Mouse (Mus musculus): ENCODE measurements around the gene Rhbdd1. TPM values are rescaled to one million over a fixed set of nuclear protein-coding genes. Genes with fewer than 3 reads are reported as not detected.

Rhbdd1 gene
- polyA plus RNA-seq, 1 experiment = 12.8 TPM

- H3K27me3 ChIP-seq (replicated peaks; ENCODE audit: control insufficient read depth, insufficient read depth, low read length) = no peaks in the 10 kb centered on the region
- no peaks in the 10 kb centered on the region for H3K4me1 ChIP-seq (ENCODE audit: control insufficient read depth, insufficient read depth, low read length)
- WGBS = 93% methylated on average over 9 of the region's 9 CpGs
- H3K36me3 ChIP-seq (ENCODE audit: control insufficient read depth, insufficient read depth, low read length) = no peaks in the 10 kb centered on the region
- no peak for TF ChIP-seq POLR2A (IDR thresholded peaks at IDR 0.05; ENCODE audit: low read depth, low read length)
- TF ChIP-seq CTCF (conservative IDR thresholded peaks at IDR 0.05; ENCODE audit: insufficient read depth, insufficient read length, low read depth, low read length) = no peak
- no peak overlapping the region for H3K27ac ChIP-seq (ENCODE audit: insufficient read depth, low read depth, low read length)
- DNase-seq = no peak
- H3K4me3 ChIP-seq (ENCODE audit: insufficient read depth, low read depth, low read length) = no peak overlapping the region
Observed at GRCm38 (mm10) chr1:82409271-82409670, 93.0 kb downstream of the Rhbdd1 start.

DNA sequence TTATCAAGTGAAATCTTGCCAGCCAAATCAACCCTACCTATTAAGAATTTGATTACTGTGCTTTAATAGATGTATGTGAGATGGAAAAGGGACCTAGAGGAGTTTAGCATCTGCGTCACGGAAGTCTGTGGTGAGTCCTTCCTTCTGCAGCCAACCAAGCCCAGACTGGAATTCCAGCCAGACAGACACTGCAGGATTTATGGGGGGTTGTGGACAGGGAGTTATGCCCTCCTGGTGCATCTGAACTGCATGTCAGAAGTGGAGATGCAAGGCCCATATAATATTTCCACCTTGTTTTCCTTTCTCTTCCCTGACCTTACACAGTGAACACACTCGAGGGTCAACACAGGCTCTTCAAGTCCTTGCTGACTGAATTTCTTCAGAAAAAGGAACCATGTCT lies 94.3 kb downstream of the Rhbdd1 start:
- DNase-seq = no peak
- no peak overlapping the region for H3K4me3 ChIP-seq (ENCODE audit: insufficient read depth, low read depth, low read length)
- no peaks in the 10 kb centered on the region for H3K27me3 ChIP-seq (replicated peaks; ENCODE audit: control insufficient read depth, insufficient read depth, low read length)
- no peaks in the 10 kb centered on the region for H3K36me3 ChIP-seq (ENCODE audit: control insufficient read depth, insufficient read depth, low read length)
- H3K4me1 ChIP-seq (ENCODE audit: control insufficient read depth, insufficient read depth, low read length) = no peaks in the 10 kb centered on the region
- TF ChIP-seq POLR2A (IDR thresholded peaks at IDR 0.05; ENCODE audit: low read depth, low read length) (no peak), CTCF (conservative IDR thresholded peaks at IDR 0.05; ENCODE audit: insufficient read depth, insufficient read length, low read depth, low read length) (no peak)
- WGBS = 59% methylated on average over 3 of the region's 3 CpGs
- H3K27ac ChIP-seq (ENCODE audit: insufficient read depth, low read depth, low read length) = no peak overlapping the region

- H3K4me3 ChIP-seq (ENCODE audit: insufficient read depth, low read depth, low read length) = no peak overlapping the region
- H3K4me1 ChIP-seq (ENCODE audit: control insufficient read depth, insufficient read depth, low read length) = no peaks in the 10 kb centered on the region
- no peak for DNase-seq
- no peak overlapping the region for H3K27ac ChIP-seq (ENCODE audit: insufficient read depth, low read depth, low read length)
- WGBS = 87% methylated on average over 5 of the region's 5 CpGs
- H3K36me3 ChIP-seq (ENCODE audit: control insufficient read depth, insufficient read depth, low read length) = no peaks in the 10 kb centered on the region
- TF ChIP-seq POLR2A (IDR thresholded peaks at IDR 0.05; ENCODE audit: low read depth, low read length) (no peak), CTCF (conservative IDR thresholded peaks at IDR 0.05; ENCODE audit: insufficient read depth, insufficient read length, low read depth, low read length) (no peak)
- H3K27me3 ChIP-seq (replicated peaks; ENCODE audit: control insufficient read depth, insufficient read depth, low read length) = no peaks in the 10 kb centered on the region
Observed at GRCm38 (mm10) chr1:82411521-82411920, 95.3 kb downstream of the Rhbdd1 start.

- Histone ChIP-seq H3K4me1 (ENCODE audit: control insufficient read depth, insufficient read depth, low read length) (no peaks in the 10 kb centered on the region), H3K27me3 (replicated peaks; ENCODE audit: control insufficient read depth, insufficient read depth, low read length) (no peaks in the 10 kb centered on the region), H3K27ac (ENCODE audit: insufficient read depth, low read depth, low read length) (no peak overlapping the region), H3K4me3 (ENCODE audit: insufficient read depth, low read depth, low read length) (no peak overlapping the region), H3K36me3 (ENCODE audit: control insufficient read depth, insufficient read depth, low read length) (no peaks in the 10 kb centered on the region)
- DNase-seq = no peak
- no peak for TF ChIP-seq POLR2A (IDR thresholded peaks at IDR 0.05; ENCODE audit: low read depth, low read length)
- no peak for TF ChIP-seq CTCF (conservative IDR thresholded peaks at IDR 0.05; ENCODE audit: insufficient read depth, insufficient read length, low read depth, low read length)
- WGBS = 70% methylated on average over 4 of the region's 4 CpGs
Observed at GRCm38 (mm10) chr1:82412085-82412484, 95.8 kb downstream of the Rhbdd1 start.

- 96% methylated on average over 3 of the region's 3 CpGs for WGBS
- Histone ChIP-seq H3K4me1 (ENCODE audit: control insufficient read depth, insufficient read depth, low read length) (no peaks in the 10 kb centered on the region), H3K4me3 (ENCODE audit: insufficient read depth, low read depth, low read length) (no peak overlapping the region), H3K36me3 (ENCODE audit: control insufficient read depth, insufficient read depth, low read length) (no peaks in the 10 kb centered on the region), H3K27ac (ENCODE audit: insufficient read depth, low read depth, low read length) (no peak overlapping the region), H3K27me3 (replicated peaks; ENCODE audit: control insufficient read depth, insufficient read depth, low read length) (no peaks in the 10 kb centered on the region)
- no peak for DNase-seq
- no peak for TF ChIP-seq CTCF (conservative IDR thresholded peaks at IDR 0.05; ENCODE audit: insufficient read depth, insufficient read length, low read depth, low read length)
Observed at GRCm38 (mm10) chr1:82414434-82415045, 98.3 kb downstream of the Rhbdd1 start.

DNA sequence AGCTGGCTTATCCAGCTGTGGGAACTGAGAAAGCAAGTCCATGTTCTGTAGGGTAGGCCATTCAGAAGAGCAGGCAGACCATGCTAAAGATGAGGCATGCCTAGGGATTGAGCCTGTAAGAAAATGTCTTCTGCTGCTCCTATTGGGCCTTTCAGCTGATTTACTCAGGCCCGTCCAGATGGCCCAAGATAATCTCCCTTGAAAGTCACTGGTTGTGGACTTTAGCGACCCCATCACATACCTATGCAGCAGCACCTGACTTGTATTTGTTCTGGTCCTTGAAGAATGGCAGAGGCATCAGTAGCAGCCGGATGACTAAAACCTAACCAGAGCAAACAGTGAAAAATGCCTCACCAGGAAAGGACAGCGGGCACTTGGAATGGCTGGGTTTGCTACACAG lies 99.4 kb downstream of the Rhbdd1 start:
- TF ChIP-seq CTCF (conservative IDR thresholded peaks at IDR 0.05; ENCODE audit: insufficient read depth, insufficient read length, low read depth, low read length) = no peak
- no peak for TF ChIP-seq POLR2A (IDR thresholded peaks at IDR 0.05; ENCODE audit: low read depth, low read length)
- 94% methylated on average over 4 of the region's 4 CpGs for WGBS
- DNase-seq = no peak
- Histone ChIP-seq H3K27me3 (replicated peaks; ENCODE audit: control insufficient read depth, insufficient read depth, low read length) (no peaks in the 10 kb centered on the region), H3K4me3 (ENCODE audit: insufficient read depth, low read depth, low read length) (no peak overlapping the region), H3K27ac (ENCODE audit: insufficient read depth, low read depth, low read length) (no peak overlapping the region), H3K4me1 (ENCODE audit: control insufficient read depth, insufficient read depth, low read length) (no peaks in the 10 kb centered on the region), H3K36me3 (ENCODE audit: control insufficient read depth, insufficient read depth, low read length) (no peaks in the 10 kb centered on the region)

- Histone ChIP-seq H3K4me3 (ENCODE audit: insufficient read depth, low read depth, low read length) (no peak overlapping the region), H3K36me3 (ENCODE audit: control insufficient read depth, insufficient read depth, low read length) (no peaks in the 10 kb centered on the region), H3K27me3 (replicated peaks; ENCODE audit: control insufficient read depth, insufficient read depth, low read length) (no peaks in the 10 kb centered on the region), H3K4me1 (ENCODE audit: control insufficient read depth, insufficient read depth, low read length) (peaks cover 4% of the 10 kb centered on the region; the same call in 1 of the 2 replicates), H3K27ac (ENCODE audit: insufficient read depth, low read depth, low read length) (no peak overlapping the region)
- TF ChIP-seq CTCF (conservative IDR thresholded peaks at IDR 0.05; ENCODE audit: insufficient read depth, insufficient read length, low read depth, low read length) (no peak), POLR2A (IDR thresholded peaks at IDR 0.05; ENCODE audit: low read depth, low read length) (no peak)
- DNase-seq = no peak
- 45% methylated on average over 5 of the region's 5 CpGs for WGBS
Observed at GRCm38 (mm10) chr1:82427729-82428128, 111.5 kb downstream of the Rhbdd1 start.
